Mouse (Mus musculus): ENCODE measurements around the gene Zw10.

Gene Zw10

DNA sequence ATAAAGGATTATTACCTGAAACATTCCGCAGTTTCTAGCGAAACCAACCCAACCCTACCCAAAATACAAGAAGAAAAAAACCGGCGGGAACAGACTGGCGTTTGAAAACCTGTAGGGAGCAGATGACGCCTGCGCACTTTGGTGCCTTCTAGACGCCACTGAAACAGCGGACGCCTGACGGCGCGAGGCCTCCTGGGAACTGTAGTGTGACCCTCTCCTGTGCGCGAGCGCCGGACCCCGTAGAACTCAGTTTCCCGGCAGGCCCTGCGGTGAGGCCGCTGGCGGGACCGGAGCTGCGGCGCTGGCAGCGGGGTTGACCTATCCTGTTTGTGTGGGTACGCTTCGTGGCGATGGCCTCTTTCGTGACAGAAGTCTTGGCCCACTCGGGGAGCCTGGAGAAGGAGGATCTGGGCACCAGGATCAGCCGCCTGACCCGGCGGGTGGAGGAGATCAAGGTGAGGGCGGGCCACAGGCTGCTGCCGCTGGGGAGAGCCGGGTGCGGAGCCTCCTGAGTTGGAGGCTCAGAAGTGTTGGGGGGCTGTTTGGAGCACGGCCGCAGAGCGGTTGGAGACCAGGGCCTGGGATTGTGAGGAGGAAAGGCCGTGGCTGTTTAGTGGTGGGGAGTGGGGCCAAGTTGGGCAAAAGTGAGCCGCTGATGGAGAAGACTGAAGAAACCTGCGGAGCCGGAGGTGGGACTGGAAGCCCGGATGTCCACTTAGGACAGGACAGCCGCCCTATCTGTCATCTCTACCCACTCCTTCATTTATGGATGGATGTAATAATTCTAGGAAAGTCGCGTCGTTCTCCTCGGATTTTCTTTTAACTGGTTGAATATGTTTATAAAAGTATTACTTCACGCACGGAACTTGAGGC is at the start of gene Zw10:
Zw10 (plus strand) TSS at position 281 of the 873 bp plus-strand sequence.
- peak; percentile 98 for DNase-seq (ENCODE audit: low read depth, low spot score)

DNA sequence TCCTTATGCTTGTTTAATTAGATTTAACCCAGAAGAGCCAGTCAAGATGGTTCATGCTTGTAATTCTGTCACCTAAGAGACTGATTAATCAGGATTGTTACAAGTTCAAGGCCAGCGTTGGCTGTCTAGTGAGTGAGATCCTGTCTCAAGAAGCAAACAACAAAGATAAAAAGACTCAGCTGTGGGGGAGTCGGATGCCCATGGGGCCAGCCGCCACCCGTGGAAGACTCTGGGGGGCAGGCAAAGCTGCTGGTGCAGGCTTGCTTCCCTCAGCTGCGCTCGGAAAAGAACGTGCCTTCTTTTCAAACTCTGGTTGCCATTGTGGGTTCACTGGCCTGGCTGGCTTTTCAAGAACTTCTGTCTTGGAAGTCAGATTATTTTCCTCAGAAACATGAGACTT is 39.6 kb upstream of the Zw10 start:
- DNase-seq (ENCODE audit: low read depth, low spot score): no peak

DNA sequence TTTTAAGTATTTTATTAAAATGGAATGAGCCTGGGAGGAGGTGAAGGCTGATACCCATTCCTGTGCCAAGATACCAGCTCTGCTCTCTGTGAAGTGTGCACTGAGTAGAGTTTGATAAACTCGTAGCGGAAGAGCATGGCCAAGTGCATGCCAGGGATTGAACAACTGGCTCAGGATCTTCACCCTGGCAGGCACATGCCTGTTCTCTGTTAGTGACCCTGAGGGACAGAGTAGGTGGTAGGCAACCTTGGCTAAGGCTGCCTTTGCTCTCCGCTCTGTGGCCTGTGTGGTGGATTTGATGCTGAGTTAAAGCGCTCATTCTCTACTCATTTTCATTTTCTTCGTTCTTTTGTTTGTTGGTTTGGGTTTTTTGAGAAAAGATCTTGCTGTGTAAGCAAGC is 34.1 kb upstream of the Zw10 start:
- no peak for DNase-seq (ENCODE audit: low read depth, low spot score)

DNA sequence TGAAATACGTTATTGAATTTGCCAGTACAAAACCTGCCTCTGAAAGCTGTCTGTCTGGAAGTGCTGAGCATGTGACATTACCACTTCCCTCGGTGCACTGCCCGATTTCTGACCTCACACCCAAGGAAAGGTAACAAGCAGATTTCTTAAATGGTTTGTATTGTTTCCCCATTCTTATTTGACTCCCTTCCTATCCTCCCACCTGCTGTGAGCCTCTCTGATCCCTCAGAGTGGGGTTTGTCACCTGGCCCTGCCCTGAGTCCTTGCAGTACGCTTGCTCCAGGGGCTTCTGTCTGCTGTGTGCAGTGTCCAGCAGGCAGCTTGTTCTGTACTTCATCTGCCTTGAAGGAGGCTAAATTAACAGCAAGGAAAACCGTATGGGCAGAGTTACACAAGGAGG is 31.5 kb upstream of the Zw10 start:
- DNase-seq (ENCODE audit: low read depth, low spot score): peak; percentile 86

DNA sequence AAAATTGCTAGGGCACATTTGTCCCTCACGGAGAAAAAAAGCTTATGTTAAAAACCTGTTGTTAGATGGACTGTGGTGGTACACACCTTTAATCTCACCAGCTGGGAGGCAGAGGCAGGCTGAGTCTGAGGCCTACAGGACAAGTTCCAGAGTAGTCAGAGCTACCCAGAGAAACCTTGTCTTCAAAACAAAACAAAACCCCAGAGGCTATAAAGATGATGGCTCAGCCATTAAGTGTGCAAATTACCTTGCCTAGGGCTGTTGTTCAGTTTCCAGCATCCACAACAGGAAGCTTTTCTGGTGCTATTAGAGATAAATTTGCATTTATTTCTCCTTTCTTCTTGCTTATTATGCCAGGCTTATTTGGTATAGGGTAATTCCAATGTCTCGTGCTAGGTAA is 30.9 kb upstream of the Zw10 start:
- DNase-seq (ENCODE audit: low read depth, low spot score): peak; percentile 66

DNA sequence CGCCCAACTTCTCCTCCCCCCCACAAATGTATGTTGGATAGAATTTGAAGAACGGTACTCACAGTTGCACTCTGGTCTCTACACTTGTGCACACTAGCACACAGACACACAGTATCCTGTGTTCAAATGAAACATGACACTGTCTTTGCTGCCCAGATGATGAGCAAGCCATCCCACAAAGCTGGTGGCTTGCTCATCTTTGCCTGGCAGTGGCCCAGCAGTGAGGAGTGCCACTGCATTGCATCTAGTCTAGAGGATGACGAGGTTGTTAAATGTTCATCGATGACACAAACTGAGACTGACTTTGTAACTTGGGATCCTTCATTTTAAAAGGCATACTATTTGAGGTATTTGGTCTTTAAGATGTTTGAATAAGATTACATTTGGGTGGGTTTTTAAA is 20.6 kb upstream of the Zw10 start:
- DNase-seq (ENCODE audit: low read depth, low spot score): no peak

DNA sequence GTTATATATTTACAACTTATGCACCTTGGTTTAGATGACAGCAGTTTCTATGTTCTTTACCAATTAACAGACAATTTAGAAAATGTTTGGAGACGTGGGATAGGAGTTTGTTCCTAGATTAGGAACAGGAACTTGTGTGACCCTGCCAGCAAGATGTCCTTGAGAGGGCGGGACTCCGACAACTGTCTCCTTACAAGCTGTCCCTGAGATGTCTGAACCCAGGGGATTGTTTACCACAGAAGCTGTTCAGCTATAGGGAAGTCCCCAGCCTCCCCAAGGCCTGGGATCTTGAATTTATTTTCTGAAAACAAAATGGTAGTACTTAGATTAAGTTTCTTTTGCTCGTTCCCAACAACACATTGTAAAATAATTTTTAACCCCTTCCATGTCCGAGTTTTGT is 4.5 kb upstream of the Zw10 start:
- DNase-seq (ENCODE audit: low read depth, low spot score): no peak

DNA sequence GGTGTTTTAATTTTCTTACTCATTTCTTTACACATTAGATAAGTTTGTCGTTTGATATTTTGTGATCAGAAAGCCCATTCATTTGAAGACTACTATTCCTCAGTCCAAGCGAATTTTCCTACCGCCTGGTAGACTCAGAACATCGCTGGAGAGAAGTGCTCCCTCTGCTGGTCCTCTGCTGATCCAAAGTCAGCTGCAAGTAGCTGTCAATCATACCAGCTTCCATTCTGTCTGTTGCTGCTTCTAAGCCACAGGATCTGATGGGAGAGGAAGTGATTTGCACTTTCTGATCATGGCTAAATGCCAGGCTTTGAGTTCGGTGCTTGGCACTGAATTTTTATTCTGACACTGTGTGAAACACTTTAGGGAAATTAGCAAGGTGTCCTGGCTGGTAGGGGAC is 4.1 kb upstream of the Zw10 start:
- DNase-seq (ENCODE audit: low read depth, low spot score): peak; percentile 84

DNA sequence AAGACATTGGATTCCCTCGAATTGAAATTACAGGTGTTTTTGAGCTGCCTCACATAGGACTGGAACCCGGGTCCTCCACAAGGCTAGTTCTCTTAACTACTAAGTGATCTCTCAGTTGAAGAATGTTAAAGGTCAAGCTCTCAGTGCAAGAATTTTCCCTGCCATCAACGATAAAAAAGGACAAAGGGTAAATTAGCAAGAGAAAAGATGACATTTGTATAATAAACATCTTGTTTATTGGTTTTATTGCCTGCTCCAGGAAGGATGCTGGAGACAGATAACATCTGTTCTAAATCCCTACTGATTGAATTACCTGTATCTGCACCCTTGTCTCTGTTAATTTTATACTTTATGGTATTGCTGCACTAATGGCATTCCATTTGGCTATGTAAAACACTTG is 1.4 kb upstream of the Zw10 start:
- peak; percentile 86 for DNase-seq (ENCODE audit: low read depth, low spot score)

DNA sequence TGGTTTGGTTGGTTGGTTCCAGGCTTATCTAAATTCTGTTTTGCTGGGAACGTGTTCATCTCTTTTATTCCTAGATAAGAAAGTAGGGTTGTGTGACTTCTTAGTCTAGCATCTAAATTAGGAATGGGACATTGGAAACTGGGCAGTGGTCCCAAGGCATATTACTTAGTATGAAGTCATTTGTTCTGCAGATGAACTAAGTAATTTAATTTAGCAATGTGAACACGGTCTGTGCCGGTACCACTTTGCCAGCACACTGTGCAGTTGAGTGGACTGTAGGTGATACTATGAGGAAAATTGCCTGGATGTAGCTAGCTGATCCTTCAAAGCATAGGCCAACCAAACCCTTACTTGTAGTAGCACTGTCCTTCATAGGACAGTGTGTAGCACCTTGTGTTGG is 21.4 kb downstream of the Zw10 start:
- no peak for DNase-seq (ENCODE audit: low read depth, low spot score)

DNA sequence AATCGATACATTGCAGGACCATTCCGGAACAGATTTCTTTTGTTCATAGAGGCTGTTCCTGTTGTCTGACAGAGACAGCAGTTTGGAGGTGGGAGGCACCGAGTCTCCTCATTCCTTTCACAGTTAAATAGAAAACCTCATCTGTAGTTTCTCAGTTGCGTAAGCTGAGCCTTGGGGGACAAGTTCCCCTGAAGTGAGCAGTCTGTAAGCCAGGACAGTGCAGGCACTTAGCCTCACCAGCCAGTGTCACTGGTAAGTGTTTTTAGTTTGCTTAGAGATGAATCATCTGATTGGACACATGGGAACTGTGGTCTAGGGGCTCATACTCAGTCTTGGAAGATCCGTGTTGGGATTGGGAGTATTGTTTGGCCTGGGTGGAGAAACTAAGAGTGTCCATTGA is 25.7 kb downstream of the Zw10 start, which contains the start of gene Tmprss5:
Tmprss5 (plus strand) TSS at position 154 of the 400 bp plus-strand sequence.
- no peak for DNase-seq (ENCODE audit: low read depth, low spot score)

DNA sequence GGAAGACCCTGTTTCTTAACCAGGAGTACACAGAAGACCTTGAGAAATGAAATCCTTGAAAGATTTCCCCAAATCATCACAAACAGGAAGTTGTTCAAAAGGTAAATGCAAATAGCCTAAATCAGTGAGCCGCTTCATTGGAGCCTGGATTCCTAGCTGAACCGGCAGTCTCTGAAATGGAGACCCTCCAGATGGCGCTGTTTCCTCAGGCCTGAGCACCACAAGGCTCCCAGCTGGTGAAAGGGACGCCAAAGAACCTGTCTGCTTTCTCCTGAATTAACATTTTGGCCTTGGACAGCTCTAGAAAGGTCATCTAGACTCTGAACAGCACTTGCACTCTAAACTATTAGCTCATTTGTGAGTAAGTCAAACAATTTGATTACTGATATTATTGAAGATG is 26.1 kb downstream of the Zw10 start:
- peak; percentile 83 for DNase-seq (ENCODE audit: low read depth, low spot score)

DNA sequence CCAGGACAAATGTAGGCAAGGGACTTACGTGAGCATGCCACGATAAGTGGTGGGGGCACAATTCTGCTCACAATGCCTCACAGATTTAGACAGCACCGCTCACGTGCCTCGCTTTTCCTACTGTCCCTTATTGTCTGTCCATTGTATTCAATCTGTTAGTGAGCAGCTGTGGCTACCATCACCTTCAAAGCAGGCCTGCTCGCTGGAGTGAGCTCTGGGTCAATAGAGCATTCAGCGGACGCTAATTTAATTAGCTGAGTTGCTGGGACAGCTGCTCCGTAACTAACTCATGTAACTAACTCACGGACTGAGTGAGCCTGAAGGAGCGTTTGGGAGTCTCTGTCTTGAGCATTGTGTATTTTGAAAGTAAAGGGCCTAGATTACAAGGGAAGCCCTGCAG is 31.9 kb downstream of the Zw10 start:
- DNase-seq (ENCODE audit: low read depth, low spot score): no peak

DNA sequence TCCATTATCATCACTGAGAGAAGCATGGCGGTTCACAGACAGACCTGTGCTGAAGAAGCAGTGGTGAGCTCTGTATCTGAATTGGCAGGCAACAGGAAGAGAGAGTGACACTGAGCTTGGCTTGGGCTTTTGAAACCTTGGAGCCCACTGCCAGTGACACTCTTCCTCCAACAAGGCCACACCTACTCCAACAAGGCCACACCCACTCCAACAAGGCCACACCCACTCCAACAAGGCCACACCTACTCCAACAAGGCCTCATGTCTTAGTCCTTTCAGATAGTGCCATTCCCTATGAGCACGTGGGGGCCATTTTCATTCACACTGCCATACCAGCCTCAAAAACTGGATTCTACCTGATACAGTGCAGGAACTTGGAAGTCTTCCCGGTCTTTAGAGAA is 43.5 kb downstream of the Zw10 start:
- peak; percentile 57 for DNase-seq (ENCODE audit: low read depth, low spot score)

DNA sequence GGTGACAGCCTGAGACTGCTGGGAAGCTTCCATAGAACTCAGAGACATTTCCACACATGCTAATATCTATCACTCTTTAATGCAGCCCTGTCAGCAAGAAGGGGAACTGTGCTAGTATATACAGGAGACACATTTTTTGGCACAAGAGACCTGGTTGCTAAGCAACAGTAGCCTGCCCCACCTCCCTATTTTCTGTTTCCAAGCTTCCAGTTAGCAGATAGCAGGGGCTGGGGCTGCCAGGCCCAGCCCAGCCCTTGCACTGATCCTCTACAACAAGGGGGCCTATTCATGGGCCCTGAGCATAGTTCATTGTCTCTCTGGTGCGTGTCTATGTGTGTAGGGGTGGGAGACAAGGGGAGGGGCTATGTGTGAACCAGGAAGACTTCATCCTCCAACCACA is 46.9 kb downstream of the Zw10 start:
- DNase-seq (ENCODE audit: low read depth, low spot score): peak; percentile 58

DNA sequence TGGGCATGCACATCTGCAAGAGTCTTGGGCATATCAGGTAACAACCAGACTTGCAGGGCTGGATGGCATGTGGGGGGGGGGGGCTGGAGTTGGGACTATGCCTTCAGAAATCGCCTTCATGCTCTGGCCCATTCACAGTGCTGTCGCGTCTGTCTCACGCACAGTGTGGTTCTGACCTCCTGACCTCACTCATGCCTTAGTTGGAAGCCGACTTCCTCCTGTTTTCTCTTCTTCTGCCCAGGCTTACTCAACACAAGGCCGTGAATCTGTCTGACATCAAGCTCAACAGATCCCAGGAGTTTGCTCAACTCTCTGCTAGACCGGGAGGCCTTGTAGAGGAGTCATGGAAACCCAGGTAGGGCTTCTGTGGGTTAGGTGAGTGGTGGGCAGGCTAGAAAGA is 53.7 kb downstream of the Zw10 start:
- DNase-seq (ENCODE audit: low read depth, low spot score): peak; percentile 30

DNA sequence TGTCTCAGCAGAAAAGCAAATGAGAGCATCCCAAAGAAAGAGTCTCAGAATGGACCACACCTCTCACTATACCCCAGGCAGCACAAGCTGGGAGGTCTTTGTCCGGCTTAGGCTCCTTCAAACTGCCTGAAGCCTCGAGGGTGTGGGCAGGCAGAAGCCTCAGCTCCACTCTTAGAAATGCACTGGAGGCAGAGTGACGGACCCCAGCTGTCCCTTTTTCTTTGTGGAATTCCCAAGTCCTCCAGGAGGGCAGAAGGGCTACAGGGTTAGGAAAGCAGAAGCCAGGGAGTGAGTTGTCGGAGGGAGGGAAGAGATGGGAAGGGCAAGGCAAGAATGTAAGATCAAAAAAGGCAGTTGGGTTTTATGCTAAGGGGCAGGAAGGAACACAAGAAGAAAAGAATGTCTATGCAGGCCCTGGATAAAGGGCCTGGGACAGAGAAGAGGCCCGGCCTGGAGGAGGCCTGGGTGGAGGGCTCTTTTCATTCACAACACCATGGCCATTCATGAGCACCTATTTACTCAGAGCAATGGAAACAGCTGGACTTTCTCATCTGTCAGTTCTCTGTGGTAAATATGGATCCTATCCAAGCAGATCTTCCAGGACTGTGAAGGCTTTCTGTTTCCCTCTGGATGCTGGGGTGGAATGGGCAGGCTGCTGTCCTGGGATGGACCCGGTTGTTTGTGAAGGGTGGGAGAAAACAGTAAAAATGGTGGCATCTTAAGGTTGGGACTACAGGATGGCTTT is 55.2 kb downstream of the Zw10 start:
- DNase-seq (ENCODE audit: low read depth, low spot score): peak; percentile 78

DNA sequence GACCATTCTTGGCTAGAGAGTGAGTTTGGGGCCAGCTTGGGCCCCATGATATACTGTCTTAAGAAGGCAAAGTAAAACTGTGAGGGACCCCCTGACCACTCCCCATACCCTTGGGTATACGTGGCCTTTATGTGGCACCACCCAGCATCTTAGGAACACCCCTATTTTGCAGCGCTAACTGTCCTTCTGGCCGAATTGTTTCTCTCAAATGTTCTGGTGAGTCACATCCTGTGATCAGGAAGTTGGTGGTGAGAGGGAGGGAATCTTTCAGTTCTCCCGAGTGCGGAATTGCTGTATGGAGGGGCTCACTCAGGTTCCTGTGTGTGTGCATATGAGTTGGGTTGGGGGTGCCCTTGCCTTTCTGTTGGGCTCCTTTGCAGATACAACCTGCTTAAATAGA is 55.9 kb downstream of the Zw10 start:
- DNase-seq (ENCODE audit: low read depth, low spot score): peak; percentile 16

DNA sequence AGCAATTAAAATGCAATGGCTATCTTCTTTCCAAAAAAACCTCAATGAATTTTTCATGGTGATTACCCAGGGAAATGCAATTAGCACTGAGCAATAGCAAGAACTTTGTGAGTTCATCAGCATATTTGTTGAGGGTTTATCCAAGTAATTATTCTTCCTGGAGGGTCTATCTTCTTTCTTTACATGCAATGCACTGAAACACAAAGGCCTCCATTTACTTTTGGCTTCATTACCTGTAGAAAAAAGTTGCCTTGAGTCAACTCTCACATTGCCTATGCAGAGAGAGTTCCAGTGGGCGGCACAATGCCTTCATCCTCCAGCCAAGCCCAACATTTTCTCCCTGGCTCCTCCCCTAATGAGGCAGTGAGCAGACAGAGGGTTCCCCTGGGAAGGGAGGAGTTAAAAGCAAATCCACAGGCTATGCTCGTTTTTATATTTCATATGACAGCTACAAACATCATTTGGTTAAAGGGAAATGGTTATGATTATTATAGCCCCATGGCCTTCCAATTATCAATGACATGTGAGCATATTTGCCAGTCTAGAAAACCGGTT is 62.9 kb downstream of the Zw10 start:
- no peak for DNase-seq (ENCODE audit: low read depth, low spot score)

DNA sequence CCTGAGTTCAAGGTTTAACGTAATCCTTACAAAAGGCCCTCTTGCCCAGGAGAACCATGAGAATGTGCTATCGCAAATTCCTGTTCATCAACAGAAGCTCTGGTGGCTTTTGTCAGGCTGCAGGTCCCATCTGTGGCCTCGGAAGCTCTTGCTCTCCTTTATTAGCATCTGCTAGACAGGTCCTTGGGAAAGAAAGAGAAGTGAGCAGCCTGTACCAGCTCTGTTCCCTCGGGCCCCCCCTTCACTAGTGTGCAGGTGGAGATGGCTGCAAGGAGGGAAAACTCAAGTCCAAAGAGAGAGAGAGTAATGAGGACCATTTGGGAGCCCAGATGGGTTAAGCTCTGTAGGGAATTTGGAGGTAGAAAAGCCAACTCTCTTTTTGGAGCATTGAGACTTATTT is 64.3 kb downstream of the Zw10 start:
- DNase-seq (ENCODE audit: low read depth, low spot score): no peak

DNA sequence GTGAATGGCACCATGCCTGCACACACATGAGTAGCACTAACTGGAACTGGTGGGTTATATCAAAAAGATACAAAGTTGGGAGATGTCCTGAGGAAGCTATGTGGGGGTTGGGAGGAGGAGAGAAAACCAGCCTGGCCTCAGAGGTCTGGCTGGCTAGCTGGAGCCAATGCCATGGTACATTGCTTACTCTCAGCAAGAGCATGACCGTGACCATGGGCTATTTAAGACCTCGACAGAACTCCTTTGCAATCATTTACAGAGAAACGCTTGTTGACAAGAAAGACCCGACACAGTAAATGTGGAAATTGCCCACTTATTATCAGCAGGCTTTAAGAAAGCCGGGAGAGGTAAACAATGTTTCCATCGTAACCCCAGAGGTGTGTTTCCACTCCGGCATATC is 70.3 kb downstream of the Zw10 start:
- no peak for DNase-seq (ENCODE audit: low read depth, low spot score)

Measured in R1 (cell line).